Mouse (Mus musculus) cerebellum, adult 11-12 months (tissue): ENCODE data around the gene Zfp867.

Experiments used
- DNase-seq: peaks from one replicate; pipeline ENCODE4 v3.0.0; 2022

The Zfp867 gene

GRCm38 (mm10) chr11:59456891-59457290 lies 15.4 kb downstream of the Zfp867 start:
- no peak for DNase-seq

- no peak for DNase-seq
Observed at GRCm38 (mm10) chr11:59456346-59456745, 15.9 kb downstream of the Zfp867 start.

- DNase-seq = no peak
Observed at GRCm38 (mm10) chr11:59451086-59451485, 21.2 kb downstream of the Zfp867 start, which contains the start of gene Snap47. Snap47 (minus strand) TSS chr11:59451186.

- peak; percentile 29 for DNase-seq
Observed at GRCm38 (mm10) chr11:59450230-59450771, 22.0 kb downstream of the Zfp867 start.

GRCm38 (mm10) chr11:59449741-59450229 lies 22.5 kb downstream of the Zfp867 start, which contains the start of gene Jmjd4:
Jmjd4 (plus strand) TSS chr11:59450045.
- peak; percentile 92 for DNase-seq

- DNase-seq = no peak
Observed at GRCm38 (mm10) chr11:59443102-59443501, 29.2 kb downstream of the Zfp867 start.

GRCm38 (mm10) chr11:59437954-59438353 lies 34.3 kb downstream of the Zfp867 start:
- no peak for DNase-seq

GRCm38 (mm10) chr11:59432261-59432660 lies 40.0 kb downstream of the Zfp867 start:
- DNase-seq = no peak

- DNase-seq = no peak
Observed at GRCm38 (mm10) chr11:59429959-59430358, 42.3 kb downstream of the Zfp867 start.

GRCm38 (mm10) chr11:59428057-59428660 lies 44.1 kb downstream of the Zfp867 start:
- DNase-seq = no peak

GRCm38 (mm10) chr11:59425671-59426101 lies 46.6 kb downstream of the Zfp867 start:
- DNase-seq = no peak

GRCm38 (mm10) chr11:59423010-59423588 lies 49.2 kb downstream of the Zfp867 start:
- DNase-seq = no peak

GRCm38 (mm10) chr11:59421967-59422366 lies 50.3 kb downstream of the Zfp867 start:
- no peak for DNase-seq

GRCm38 (mm10) chr11:59421436-59421835 lies 50.8 kb downstream of the Zfp867 start:
- DNase-seq = no peak

GRCm38 (mm10) chr11:59418708-59419107 lies 53.6 kb downstream of the Zfp867 start:
- no peak for DNase-seq

GRCm38 (mm10) chr11:59412999-59413863 lies 59.0 kb downstream of the Zfp867 start:
- no peak for DNase-seq

- DNase-seq = no peak
Observed at GRCm38 (mm10) chr11:59412058-59412457, 60.2 kb downstream of the Zfp867 start.
